Mouse (Mus musculus): ENCODE measurements at regions not wholly inside any gene's neighbourhood (a gene's known extent, or its start where the extent isn't known, plus 50 kb on each side); places are given as distances from the start of the nearest gene placed in this dataset.

- Histone ChIP-seq H3K36me3 (ENCODE audit: control insufficient read depth, insufficient read depth, low read length) (no peaks in the 10 kb centered on the region), H3K4me1 (ENCODE audit: control insufficient read depth, insufficient read depth, low read length) (no peaks in the 10 kb centered on the region; the same call in 1 of the 2 replicates), H3K27me3 (ENCODE audit: control insufficient read depth, insufficient read depth, low read length) (no peaks in the 10 kb centered on the region), H3K27ac (ENCODE audit: control insufficient read depth, insufficient read depth, low read depth, low read length) (no peak overlapping the region), H3K4me3 (ENCODE audit: control insufficient read depth, low read depth, low read length) (no peak overlapping the region)
- TF ChIP-seq POLR2A (IDR thresholded peaks at IDR 0.05; ENCODE audit: control insufficient read depth, low read depth, low read length) = no peak
- TF ChIP-seq CTCF (IDR thresholded peaks at IDR 0.05; ENCODE audit: control insufficient read depth, insufficient read depth, insufficient replicate concordance, low read depth, low read length) = no peak
Measured at GRCm38 (mm10) chr5:134809121-134809520, 62.0 kb upstream of the Eln start.

- Histone ChIP-seq H3K27me3 (ENCODE audit: control insufficient read depth, insufficient read depth, low read length) (no peaks in the 10 kb centered on the region), H3K4me1 (ENCODE audit: control insufficient read depth, insufficient read depth, low read length) (peaks cover 2% of the 10 kb centered on the region; the same call in 1 of the 2 replicates), H3K4me3 (ENCODE audit: control insufficient read depth, low read depth, low read length) (peak overlapping the region; percentile 46), H3K27ac (ENCODE audit: control insufficient read depth, insufficient read depth, low read depth, low read length) (no peak overlapping the region), H3K36me3 (ENCODE audit: control insufficient read depth, insufficient read depth, low read length) (no peaks in the 10 kb centered on the region)
- TF ChIP-seq CTCF (IDR thresholded peaks at IDR 0.05; ENCODE audit: control insufficient read depth, insufficient read depth, insufficient replicate concordance, low read depth, low read length) (peak; percentile 87; the same call in 1 of the 2 replicates), POLR2A (IDR thresholded peaks at IDR 0.05; ENCODE audit: control insufficient read depth, low read depth, low read length) (no peak)
Measured at GRCm38 (mm10) chr5:134804291-134805049, 57.3 kb upstream of the Eln start.

DNA sequence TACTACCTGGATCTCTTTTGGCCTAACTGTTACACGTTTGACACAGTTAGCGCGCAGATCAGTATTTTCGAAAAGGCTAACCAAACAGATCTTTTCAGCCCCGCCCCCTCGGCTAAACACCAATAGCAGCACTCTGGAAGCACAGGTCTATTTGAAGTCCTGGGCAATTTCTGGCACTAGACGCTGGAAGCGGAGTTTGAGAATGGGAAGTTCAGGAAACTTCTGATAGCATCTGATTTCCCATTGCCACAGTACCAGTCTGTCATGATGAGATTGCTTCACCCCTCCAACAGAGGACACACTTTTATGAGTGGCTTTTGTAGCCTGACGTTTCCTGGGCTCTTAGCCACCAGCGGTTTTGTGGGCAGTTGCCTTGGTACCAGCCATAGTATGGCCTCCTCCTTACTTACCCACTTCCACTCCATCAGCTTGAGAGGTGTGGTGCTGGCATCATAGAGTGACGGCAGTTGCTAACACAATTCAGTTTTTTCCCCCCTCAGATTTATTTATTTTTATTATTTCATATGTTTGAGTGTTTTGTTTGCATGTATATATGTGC is 55.1 kb upstream of the Eln start:
- Histone ChIP-seq H3K4me3 (ENCODE audit: control insufficient read depth, low read depth, low read length) (no peak overlapping the region), H3K36me3 (ENCODE audit: control insufficient read depth, insufficient read depth, low read length) (no peaks in the 10 kb centered on the region), H3K27ac (ENCODE audit: control insufficient read depth, insufficient read depth, low read depth, low read length) (no peak overlapping the region), H3K4me1 (ENCODE audit: control insufficient read depth, insufficient read depth, low read length) (peaks cover 2% of the 10 kb centered on the region; the same call in 1 of the 2 replicates), H3K27me3 (ENCODE audit: control insufficient read depth, insufficient read depth, low read length) (no peaks in the 10 kb centered on the region)
- TF ChIP-seq CTCF (IDR thresholded peaks at IDR 0.05; ENCODE audit: control insufficient read depth, insufficient read depth, insufficient replicate concordance, low read depth, low read length) (no peak), POLR2A (IDR thresholded peaks at IDR 0.05; ENCODE audit: control insufficient read depth, low read depth, low read length) (no peak)

DNA sequence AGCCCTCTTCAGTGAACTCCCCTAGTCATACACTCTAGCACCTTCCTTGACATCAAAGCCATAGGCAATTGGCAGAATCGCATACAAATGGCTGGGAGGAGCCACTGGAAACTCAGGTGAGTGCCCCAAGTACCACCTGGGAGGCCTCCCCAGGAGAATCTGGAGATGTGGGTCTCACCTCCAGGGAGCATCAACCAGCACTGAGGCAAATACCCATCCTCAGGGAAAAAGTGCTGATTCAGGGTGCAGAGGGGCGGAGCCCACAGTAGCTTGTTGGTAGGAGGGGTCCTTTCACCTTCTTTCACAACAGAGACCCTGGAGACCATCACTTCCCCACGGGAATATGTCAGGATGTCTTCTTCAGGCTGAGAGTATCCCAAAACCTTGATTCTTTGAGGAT is 53.4 kb upstream of the Eln start:
- H3K4me1 ChIP-seq (ENCODE audit: control insufficient read depth, insufficient read depth, low read length) = peaks cover 4% of the 10 kb centered on the region
- TF ChIP-seq POLR2A (IDR thresholded peaks at IDR 0.05; ENCODE audit: control insufficient read depth, low read depth, low read length) (no peak), CTCF (IDR thresholded peaks at IDR 0.05; ENCODE audit: control insufficient read depth, insufficient read depth, insufficient replicate concordance, low read depth, low read length) (no peak)
- H3K27me3 ChIP-seq (ENCODE audit: control insufficient read depth, insufficient read depth, low read length) = no peaks in the 10 kb centered on the region
- H3K27ac ChIP-seq (ENCODE audit: control insufficient read depth, insufficient read depth, low read depth, low read length) = no peak overlapping the region
- no peaks in the 10 kb centered on the region for H3K36me3 ChIP-seq (ENCODE audit: control insufficient read depth, insufficient read depth, low read length)
- H3K4me3 ChIP-seq (ENCODE audit: control insufficient read depth, low read depth, low read length) = no peak overlapping the region

GRCm38 (mm10) chr5:134799911-134800310 is 52.8 kb upstream of the Eln start:
- TF ChIP-seq CTCF (IDR thresholded peaks at IDR 0.05; ENCODE audit: control insufficient read depth, insufficient read depth, insufficient replicate concordance, low read depth, low read length) = no peak
- TF ChIP-seq POLR2A (IDR thresholded peaks at IDR 0.05; ENCODE audit: control insufficient read depth, low read depth, low read length) = no peak
- peaks cover 4% of the 10 kb centered on the region for H3K4me1 ChIP-seq (ENCODE audit: control insufficient read depth, insufficient read depth, low read length)
- no peak overlapping the region for H3K4me3 ChIP-seq (ENCODE audit: control insufficient read depth, low read depth, low read length)
- H3K27ac ChIP-seq (ENCODE audit: control insufficient read depth, insufficient read depth, low read depth, low read length) = no peak overlapping the region
- H3K36me3 ChIP-seq (ENCODE audit: control insufficient read depth, insufficient read depth, low read length) = no peaks in the 10 kb centered on the region
- H3K27me3 ChIP-seq (ENCODE audit: control insufficient read depth, insufficient read depth, low read length) = no peaks in the 10 kb centered on the region

- TF ChIP-seq POLR2A (IDR thresholded peaks at IDR 0.05; ENCODE audit: control insufficient read depth, low read depth, low read length) = no peak
- H3K4me1 ChIP-seq (ENCODE audit: control insufficient read depth, insufficient read depth, low read length) = peaks cover 4% of the 10 kb centered on the region
- H3K4me3 ChIP-seq (ENCODE audit: control insufficient read depth, low read depth, low read length) = no peak overlapping the region
- no peaks in the 10 kb centered on the region for H3K27me3 ChIP-seq (ENCODE audit: control insufficient read depth, insufficient read depth, low read length)
- H3K36me3 ChIP-seq (ENCODE audit: control insufficient read depth, insufficient read depth, low read length) = no peaks in the 10 kb centered on the region
- no peak overlapping the region for H3K27ac ChIP-seq (ENCODE audit: control insufficient read depth, insufficient read depth, low read depth, low read length)
Measured at GRCm38 (mm10) chr5:134797688-134798094, 50.6 kb upstream of the Eln start.

Data from testis, adult 2 months (tissue).